Mouse (Mus musculus): Measurements from ENCODE around the gene Pla2g4e. TPM values are rescaled to one million over a fixed set of nuclear protein-coding genes. Genes with fewer than 3 reads are reported as not detected.

Gene Pla2g4e
- polyA plus RNA-seq, 1 experiment from 2014 or later = not detected

GRCm38 (mm10) chr2:120173718-120174117, 71.4 kb downstream of the Pla2g4e start:
- no peak for ATAC-seq (ENCODE audit: low read depth)
- no peaks in the 10 kb centered on the region for H3K9me3 ChIP-seq (replicated peaks; ENCODE audit: control insufficient read depth, low read length)
- WGBS (ENCODE audit: insufficient replicate concordance) = 15% methylated on average over 10 of the region's 10 CpGs
- no peak overlapping the region for H3K4me2 ChIP-seq (ENCODE audit: low read depth, low read length)
- no peaks in the 10 kb centered on the region; the same call in 1 of the 2 replicates for H3K4me1 ChIP-seq (ENCODE audit: control insufficient read depth, low read depth, low read length)
- H3K27ac ChIP-seq (ENCODE audit: low read length) = no peak overlapping the region
- H3K27me3 ChIP-seq (ENCODE audit: control insufficient read depth, insufficient read depth, low read depth, low read length) = no peaks in the 10 kb centered on the region
- H3K36me3 ChIP-seq (ENCODE audit: control insufficient read depth, insufficient read depth) = no peaks in the 10 kb centered on the region
- H3K4me3 ChIP-seq (ENCODE audit: low read depth, low read length) = no peak overlapping the region
- H3K9ac ChIP-seq (ENCODE audit: low read depth, low read length) = no peak overlapping the region

- no peak overlapping the region for H3K27ac ChIP-seq (ENCODE audit: low read length)
- ATAC-seq (ENCODE audit: low read depth) = no peak
- no peaks in the 10 kb centered on the region for H3K9me3 ChIP-seq (replicated peaks; ENCODE audit: control insufficient read depth, low read length)
- 52% methylated on average over 7 of the region's 7 CpGs for WGBS (ENCODE audit: insufficient replicate concordance)
- H3K27me3 ChIP-seq (ENCODE audit: control insufficient read depth, insufficient read depth, low read depth, low read length) = no peaks in the 10 kb centered on the region
- no peaks in the 10 kb centered on the region for H3K36me3 ChIP-seq (ENCODE audit: control insufficient read depth, insufficient read depth)
- H3K9ac ChIP-seq (ENCODE audit: low read depth, low read length) = no peak overlapping the region
- no peak overlapping the region for H3K4me2 ChIP-seq (ENCODE audit: low read depth, low read length)
- H3K4me3 ChIP-seq (ENCODE audit: low read depth, low read length) = no peak overlapping the region
- H3K4me1 ChIP-seq (ENCODE audit: control insufficient read depth, low read depth, low read length) = no peaks in the 10 kb centered on the region; the same call in 1 of the 2 replicates
Observed at GRCm38 (mm10) chr2:120171362-120171761, 73.8 kb downstream of the Pla2g4e start.

- H3K4me1 ChIP-seq (ENCODE audit: control insufficient read depth, low read depth, low read length) = no peaks in the 10 kb centered on the region; the same call in 1 of the 2 replicates
- no peaks in the 10 kb centered on the region for H3K9me3 ChIP-seq (replicated peaks; ENCODE audit: control insufficient read depth, low read length)
- no peak overlapping the region for H3K27ac ChIP-seq (ENCODE audit: low read length)
- H3K36me3 ChIP-seq (ENCODE audit: control insufficient read depth, insufficient read depth) = no peaks in the 10 kb centered on the region
- no peak for ATAC-seq (ENCODE audit: low read depth)
- WGBS (ENCODE audit: insufficient replicate concordance) = 21% methylated on average over 1 of the region's 1 CpGs
- no peaks in the 10 kb centered on the region for H3K27me3 ChIP-seq (ENCODE audit: control insufficient read depth, insufficient read depth, low read depth, low read length)
- no peak overlapping the region for H3K4me3 ChIP-seq (ENCODE audit: low read depth, low read length)
- no peak overlapping the region for H3K4me2 ChIP-seq (ENCODE audit: low read depth, low read length)
- no peak overlapping the region for H3K9ac ChIP-seq (ENCODE audit: low read depth, low read length)
Observed at GRCm38 (mm10) chr2:120170726-120171125, 74.4 kb downstream of the Pla2g4e start.

- Histone ChIP-seq H3K4me1 (ENCODE audit: control insufficient read depth, low read depth, low read length) (no peaks in the 10 kb centered on the region; the same call in 1 of the 2 replicates), H3K36me3 (ENCODE audit: control insufficient read depth, insufficient read depth) (no peaks in the 10 kb centered on the region), H3K9me3 (replicated peaks; ENCODE audit: control insufficient read depth, low read length) (no peaks in the 10 kb centered on the region), H3K4me3 (ENCODE audit: low read depth, low read length) (no peak overlapping the region), H3K4me2 (ENCODE audit: low read depth, low read length) (no peak overlapping the region), H3K27ac (ENCODE audit: low read length) (no peak overlapping the region), H3K9ac (ENCODE audit: low read depth, low read length) (no peak overlapping the region), H3K27me3 (ENCODE audit: control insufficient read depth, insufficient read depth, low read depth, low read length) (no peaks in the 10 kb centered on the region)
- ATAC-seq (ENCODE audit: low read depth) = no peak
- WGBS (ENCODE audit: insufficient replicate concordance) = 60% methylated on average over 3 of the region's 3 CpGs
Observed at GRCm38 (mm10) chr2:120169382-120169781, 75.8 kb downstream of the Pla2g4e start.

- no peak for ATAC-seq (ENCODE audit: low read depth)
- H3K9me3 ChIP-seq (replicated peaks; ENCODE audit: control insufficient read depth, low read length) = no peaks in the 10 kb centered on the region
- H3K9ac ChIP-seq (ENCODE audit: low read depth, low read length) = no peak overlapping the region
- no peak overlapping the region for H3K27ac ChIP-seq (ENCODE audit: low read length)
- WGBS (ENCODE audit: insufficient replicate concordance) = 68% methylated on average over 8 of the region's 8 CpGs
- no peaks in the 10 kb centered on the region; the same call in 1 of the 2 replicates for H3K4me1 ChIP-seq (ENCODE audit: control insufficient read depth, low read depth, low read length)
- H3K36me3 ChIP-seq (ENCODE audit: control insufficient read depth, insufficient read depth) = no peaks in the 10 kb centered on the region
- no peak overlapping the region for H3K4me2 ChIP-seq (ENCODE audit: low read depth, low read length)
- no peak overlapping the region for H3K4me3 ChIP-seq (ENCODE audit: low read depth, low read length)
- no peaks in the 10 kb centered on the region for H3K27me3 ChIP-seq (ENCODE audit: control insufficient read depth, insufficient read depth, low read depth, low read length)
Observed at GRCm38 (mm10) chr2:120167763-120168162, 77.4 kb downstream of the Pla2g4e start.

- ATAC-seq (ENCODE audit: low read depth) = no peak
- Histone ChIP-seq H3K9me3 (replicated peaks; ENCODE audit: control insufficient read depth, low read length) (no peaks in the 10 kb centered on the region), H3K4me1 (ENCODE audit: control insufficient read depth, low read depth, low read length) (no peaks in the 10 kb centered on the region), H3K27me3 (ENCODE audit: control insufficient read depth, insufficient read depth, low read depth, low read length) (no peaks in the 10 kb centered on the region), H3K27ac (ENCODE audit: low read length) (no peak overlapping the region), H3K4me2 (ENCODE audit: low read depth, low read length) (no peak overlapping the region), H3K9ac (ENCODE audit: low read depth, low read length) (no peak overlapping the region), H3K4me3 (ENCODE audit: low read depth, low read length) (no peak overlapping the region), H3K36me3 (ENCODE audit: control insufficient read depth, insufficient read depth) (no peaks in the 10 kb centered on the region)
- WGBS (ENCODE audit: insufficient replicate concordance) = 72% methylated on average over 10 of the region's 10 CpGs
Observed at GRCm38 (mm10) chr2:120165474-120165873, 79.7 kb downstream of the Pla2g4e start.

- no peak for ATAC-seq (ENCODE audit: low read depth)
- H3K9me3 ChIP-seq (replicated peaks; ENCODE audit: control insufficient read depth, low read length) = no peaks in the 10 kb centered on the region
- H3K4me3 ChIP-seq (ENCODE audit: low read depth, low read length) = no peak overlapping the region
- H3K4me1 ChIP-seq (ENCODE audit: control insufficient read depth, low read depth, low read length) = peaks cover 5% of the 10 kb centered on the region
- no peak overlapping the region for H3K9ac ChIP-seq (ENCODE audit: low read depth, low read length)
- H3K27ac ChIP-seq (ENCODE audit: low read length) = no peak overlapping the region
- no peak overlapping the region for H3K4me2 ChIP-seq (ENCODE audit: low read depth, low read length)
- no peaks in the 10 kb centered on the region for H3K27me3 ChIP-seq (ENCODE audit: control insufficient read depth, insufficient read depth, low read depth, low read length)
- H3K36me3 ChIP-seq (ENCODE audit: control insufficient read depth, insufficient read depth) = no peaks in the 10 kb centered on the region
- 69% methylated on average over 2 of the region's 2 CpGs for WGBS (ENCODE audit: insufficient replicate concordance)
Observed at GRCm38 (mm10) chr2:120159434-120159833, 85.7 kb downstream of the Pla2g4e start.

GRCm38 (mm10) chr2:120158846-120159245, 86.3 kb downstream of the Pla2g4e start:
- no peaks in the 10 kb centered on the region for H3K27me3 ChIP-seq (ENCODE audit: control insufficient read depth, insufficient read depth, low read depth, low read length)
- H3K27ac ChIP-seq (ENCODE audit: low read length) = no peak overlapping the region
- no peaks in the 10 kb centered on the region for H3K36me3 ChIP-seq (ENCODE audit: control insufficient read depth, insufficient read depth)
- H3K4me3 ChIP-seq (ENCODE audit: low read depth, low read length) = no peak overlapping the region
- H3K4me1 ChIP-seq (ENCODE audit: control insufficient read depth, low read depth, low read length) = peaks cover 6% of the 10 kb centered on the region
- H3K9me3 ChIP-seq (replicated peaks; ENCODE audit: control insufficient read depth, low read length) = no peaks in the 10 kb centered on the region
- ATAC-seq (ENCODE audit: low read depth) = no peak
- H3K9ac ChIP-seq (ENCODE audit: low read depth, low read length) = no peak overlapping the region
- H3K4me2 ChIP-seq (ENCODE audit: low read depth, low read length) = no peak overlapping the region
- 52% methylated on average over 1 of the region's 1 CpGs for WGBS (ENCODE audit: insufficient replicate concordance)

GRCm38 (mm10) chr2:120158016-120158415, 87.1 kb downstream of the Pla2g4e start:
- no peak overlapping the region for H3K9ac ChIP-seq (ENCODE audit: low read depth, low read length)
- no peak overlapping the region for H3K4me2 ChIP-seq (ENCODE audit: low read depth, low read length)
- H3K9me3 ChIP-seq (replicated peaks; ENCODE audit: control insufficient read depth, low read length) = no peaks in the 10 kb centered on the region
- 21% methylated on average over 5 of the region's 5 CpGs for WGBS (ENCODE audit: insufficient replicate concordance)
- H3K4me1 ChIP-seq (ENCODE audit: control insufficient read depth, low read depth, low read length) = peaks cover 11% of the 10 kb centered on the region
- H3K27ac ChIP-seq (ENCODE audit: low read length) = no peak overlapping the region
- no peak for ATAC-seq (ENCODE audit: low read depth)
- no peaks in the 10 kb centered on the region for H3K36me3 ChIP-seq (ENCODE audit: control insufficient read depth, insufficient read depth)
- no peak overlapping the region for H3K4me3 ChIP-seq (ENCODE audit: low read depth, low read length)
- no peaks in the 10 kb centered on the region for H3K27me3 ChIP-seq (ENCODE audit: control insufficient read depth, insufficient read depth, low read depth, low read length)

Measured in liver, embryonic 16.5 days (tissue).